Mouse (Mus musculus) adrenal gland, postnatal 4 days (tissue): Measurements from ENCODE around the gene Rab25. TPM values are rescaled to one million over a fixed set of nuclear protein-coding genes. Genes with fewer than 3 reads are reported as not detected.
A peak's percentile ranks its signal among the peaks of the same experiment; 100 is the strongest.

Experiments used
- DNase-seq, 2 experiments: peaks; one replicate each; pipeline ENCODE4 v3.0.0; 2021 to 2022; ENCODE audit warnings: low spot score in 2 of 2, mixed read lengths in 2 of 2
- total RNA-seq, 2 experiments: library from RNA; stranded (reverse); gene quantifications; 2 replicates each; pipeline ENCODE4 v1.2.3; 2021

Rab25 gene
- total RNA-seq, 2 experiments from 2014 or later, result 0.54 to 3.9 TPM

DNA sequence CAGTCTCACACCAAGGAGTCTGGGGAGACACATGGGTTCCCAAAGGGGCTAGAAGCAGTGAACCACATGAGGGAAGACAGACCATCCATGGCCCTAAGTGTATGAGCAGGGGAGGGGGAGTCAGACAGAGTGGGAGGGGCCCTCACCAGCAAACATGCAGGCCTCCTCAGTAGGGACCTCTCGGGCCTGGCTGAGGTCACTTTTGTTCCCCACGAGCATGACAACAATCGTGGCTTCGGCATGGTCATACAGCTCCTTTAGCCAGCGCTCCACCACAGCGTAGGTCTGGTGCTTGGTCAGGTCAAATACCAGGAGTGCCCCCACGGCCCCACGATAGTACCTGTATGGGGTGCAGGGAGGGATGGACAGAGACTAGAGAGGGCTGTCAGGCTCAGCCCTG, 4.9 kb downstream of the Rab25 start:
- DNase-seq, result no peak

DNA sequence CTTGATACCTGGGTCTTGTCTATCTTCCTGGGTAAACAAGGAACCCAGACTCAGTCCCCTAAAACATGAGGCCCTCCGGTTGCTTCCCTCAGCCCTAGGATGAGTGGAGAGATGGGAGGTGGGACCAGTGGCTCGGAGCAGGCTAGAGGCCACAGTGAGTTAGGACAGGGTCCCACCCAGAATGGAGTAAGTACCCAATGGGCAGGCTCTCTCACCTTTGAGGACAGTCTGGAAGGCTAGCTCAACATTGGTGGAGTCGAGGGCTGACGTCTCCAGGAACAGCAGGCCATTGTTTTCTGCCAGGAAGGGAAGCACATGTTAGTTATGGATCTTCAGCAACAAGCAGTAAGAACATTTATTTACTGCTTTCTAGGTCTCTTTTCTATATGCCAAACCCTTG, 5.6 kb downstream of the Rab25 start:
- no peak for DNase-seq

DNA sequence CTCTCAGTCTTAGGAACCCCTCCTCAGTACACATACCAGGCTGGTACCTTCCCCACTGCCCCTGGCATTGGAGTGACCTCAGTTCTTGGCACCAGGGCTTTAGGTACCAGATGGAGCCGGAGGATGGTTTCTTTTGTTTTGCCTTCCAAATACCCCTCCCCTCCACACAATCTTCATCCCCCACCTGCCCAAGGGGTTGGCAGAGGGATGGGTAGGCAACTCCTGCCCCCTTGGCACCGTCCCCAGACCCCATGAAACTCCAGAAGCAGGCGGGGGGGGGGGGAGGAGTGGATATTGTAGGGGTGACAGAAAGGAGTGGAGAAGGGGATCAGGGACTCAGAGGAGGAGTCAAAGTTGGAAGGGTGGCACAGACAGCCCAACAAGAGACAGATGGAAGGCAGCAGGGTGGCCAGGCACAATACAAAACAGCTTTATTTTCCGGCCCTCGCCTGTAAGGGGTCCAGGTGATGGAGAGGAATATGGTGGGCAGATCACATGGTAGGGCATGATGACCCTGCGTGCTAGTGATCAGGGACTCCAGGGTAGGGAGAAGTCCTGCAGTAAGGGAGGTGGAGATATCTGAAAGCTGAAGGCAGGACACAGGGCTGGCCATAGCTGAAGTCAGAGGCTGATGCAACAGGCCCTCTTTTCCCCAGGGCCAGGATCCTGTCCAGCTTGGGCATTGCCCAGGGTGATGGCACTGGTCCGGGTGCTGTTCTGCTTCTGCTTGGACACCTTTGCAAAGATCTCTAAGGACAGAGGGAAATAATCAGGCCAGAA, 6.3 kb downstream of the Rab25 start:
- no peak for DNase-seq

DNA sequence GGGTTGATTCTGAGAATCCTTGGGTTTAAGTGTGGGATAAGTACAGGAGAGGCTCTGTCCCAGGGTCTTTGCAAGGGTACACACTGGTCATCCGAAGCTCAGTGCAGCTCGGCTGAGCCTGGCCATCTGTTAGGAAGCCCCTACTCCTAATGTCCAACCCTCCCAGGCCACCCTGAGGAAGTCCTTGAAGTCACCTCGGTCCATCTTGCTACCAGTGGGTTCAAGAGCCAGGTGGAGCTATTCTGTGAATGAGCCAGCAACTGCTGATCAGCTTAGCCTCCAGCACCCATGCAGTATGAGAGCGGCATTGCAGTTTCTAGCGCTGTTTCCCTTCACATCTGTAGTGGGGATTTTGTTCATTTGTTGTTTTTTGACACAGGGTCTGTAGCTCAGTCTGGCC, 8.0 kb downstream of the Rab25 start:
- no peak for DNase-seq

DNA sequence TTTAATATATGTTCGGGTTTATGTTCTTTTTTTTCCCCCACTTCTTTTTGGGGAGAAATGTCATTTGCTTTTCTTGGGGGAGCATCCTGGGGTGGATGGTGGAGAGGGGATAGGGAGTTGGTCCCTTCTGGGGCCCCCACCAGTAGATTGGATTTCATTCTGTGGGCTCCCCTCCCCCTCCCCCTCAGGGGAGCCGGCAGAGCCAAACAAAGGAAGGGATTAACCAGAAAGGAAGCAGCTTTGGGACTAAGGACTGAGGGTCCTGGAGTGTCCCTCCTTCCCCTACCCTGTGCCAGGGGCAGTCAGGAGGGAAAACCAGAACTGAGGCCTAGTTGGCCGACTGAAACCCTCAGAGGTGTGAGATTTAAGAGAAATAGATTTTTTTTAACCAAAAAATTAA, 8.7 kb downstream of the Rab25 start:
- DNase-seq, result no peak

DNA sequence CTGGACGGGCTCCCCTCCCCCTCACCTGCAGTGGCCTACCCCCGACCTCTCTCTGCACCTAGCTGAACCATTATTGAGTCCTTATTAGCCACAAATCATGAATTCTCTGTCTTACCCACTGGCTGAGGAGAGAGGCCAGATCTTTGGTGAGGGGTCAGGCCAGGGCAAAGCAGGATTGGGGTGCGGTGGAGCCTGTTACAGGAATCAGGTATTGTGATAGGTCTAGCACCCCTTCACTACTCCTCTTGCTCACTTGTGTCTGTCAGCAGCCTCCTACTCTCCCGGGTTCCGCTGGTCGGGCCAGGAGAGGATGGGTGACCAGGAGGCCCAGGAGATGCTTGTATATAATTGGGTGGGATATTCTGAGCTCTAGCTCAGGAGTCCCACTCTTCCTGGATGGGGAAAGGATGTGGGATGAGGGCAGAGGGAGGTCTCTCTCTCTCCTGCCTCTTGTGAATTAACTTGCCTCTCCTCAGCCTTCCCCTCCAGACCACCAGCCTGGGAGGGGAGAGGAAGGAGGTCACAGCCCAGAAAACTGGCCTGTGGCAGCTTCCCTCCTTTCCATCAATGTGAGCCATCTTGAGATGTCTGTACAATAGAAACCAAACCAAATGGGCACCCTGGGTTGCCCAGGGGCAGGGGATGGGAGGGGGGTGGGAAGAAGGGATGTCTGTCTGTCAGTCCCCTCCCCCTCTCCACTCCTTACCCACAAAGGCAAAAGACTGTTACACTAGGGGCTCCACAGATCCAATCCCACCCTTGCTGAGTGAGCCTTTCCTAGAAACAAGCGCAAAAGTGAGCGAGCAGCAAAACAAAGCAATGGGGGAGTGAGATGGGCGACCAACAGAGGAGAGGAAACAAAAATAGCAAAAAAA, 9.6 kb downstream of the Rab25 start:
- DNase-seq, result no peak

DNA sequence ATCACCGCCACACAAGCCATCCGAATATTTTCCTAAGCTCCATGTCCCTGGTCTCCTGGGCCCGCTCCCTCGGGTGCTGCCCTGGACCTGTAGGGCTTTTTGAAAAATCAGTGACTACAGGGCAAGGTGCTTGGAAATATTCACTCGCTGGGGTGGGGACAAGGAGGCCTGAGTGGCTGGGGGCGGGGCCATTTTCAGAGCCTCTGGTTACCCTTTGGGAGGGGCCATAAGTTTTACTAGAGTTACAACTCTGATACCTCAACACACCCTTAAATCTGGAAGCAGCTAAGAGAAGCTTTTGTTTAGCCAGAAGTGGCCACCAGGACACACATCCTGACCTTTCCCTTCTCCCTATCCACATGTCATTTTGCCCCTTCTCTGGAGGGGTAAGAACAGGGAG, 11.0 kb downstream of the Rab25 start:
- no peak for DNase-seq

DNA sequence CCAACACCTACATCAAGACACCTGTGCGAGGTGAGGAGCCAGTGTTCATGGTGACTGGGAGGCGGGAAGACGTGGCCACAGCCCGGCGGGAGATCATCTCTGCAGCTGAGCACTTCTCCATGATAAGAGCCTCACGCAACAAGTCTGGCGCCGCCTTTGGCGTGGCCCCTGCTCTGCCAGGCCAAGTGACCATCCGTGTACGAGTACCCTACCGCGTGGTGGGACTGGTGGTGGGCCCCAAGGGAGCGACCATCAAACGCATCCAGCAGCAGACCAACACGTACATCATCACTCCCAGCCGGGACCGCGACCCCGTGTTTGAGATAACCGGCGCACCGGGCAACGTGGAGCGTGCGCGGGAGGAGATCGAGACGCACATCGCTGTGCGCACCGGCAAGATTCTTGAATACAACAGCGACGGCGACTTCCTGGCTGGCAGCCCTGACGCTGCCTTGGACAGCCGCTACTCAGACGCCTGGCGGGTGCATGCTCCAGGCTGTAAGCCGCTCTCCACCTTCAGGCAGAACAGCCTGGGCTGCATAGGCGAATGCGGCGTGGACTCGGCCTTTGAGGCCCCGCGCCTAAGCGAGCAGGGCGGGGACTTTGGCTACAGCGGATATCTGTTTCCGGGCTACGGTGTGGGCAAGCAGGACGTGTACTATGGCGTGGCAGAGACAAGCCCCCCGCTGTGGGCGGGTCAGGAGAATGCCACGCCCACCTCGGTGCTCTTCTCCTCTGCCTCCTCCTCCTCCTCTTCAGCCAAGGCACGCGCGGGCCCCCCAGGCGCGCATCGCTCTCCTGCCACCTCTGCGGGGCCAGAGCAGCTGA, 11.8 kb downstream of the Rab25 start:
- DNase-seq, result peak in 1 of 2 experiments; percentile 53

DNA sequence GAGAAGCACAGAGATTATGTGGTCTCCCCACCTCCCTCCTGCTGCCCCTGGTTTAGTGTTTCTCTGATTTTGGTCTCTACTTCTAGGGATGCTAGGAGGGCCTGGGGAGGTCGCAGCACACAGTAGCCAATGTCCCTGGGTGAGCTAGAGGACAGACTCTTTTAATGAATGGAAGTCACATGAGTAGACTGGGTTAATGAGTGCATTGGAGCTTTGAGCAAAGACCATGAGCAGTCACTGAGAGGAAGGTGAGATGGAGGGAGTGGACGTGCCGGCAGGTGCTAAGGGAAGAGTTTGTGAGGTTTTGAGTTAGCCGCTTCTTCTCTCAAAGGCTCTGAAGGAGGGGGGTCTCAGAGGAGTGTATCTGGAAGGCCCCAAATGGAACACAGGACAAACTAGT, 12.6 kb downstream of the Rab25 start:
- no peak for DNase-seq

DNA sequence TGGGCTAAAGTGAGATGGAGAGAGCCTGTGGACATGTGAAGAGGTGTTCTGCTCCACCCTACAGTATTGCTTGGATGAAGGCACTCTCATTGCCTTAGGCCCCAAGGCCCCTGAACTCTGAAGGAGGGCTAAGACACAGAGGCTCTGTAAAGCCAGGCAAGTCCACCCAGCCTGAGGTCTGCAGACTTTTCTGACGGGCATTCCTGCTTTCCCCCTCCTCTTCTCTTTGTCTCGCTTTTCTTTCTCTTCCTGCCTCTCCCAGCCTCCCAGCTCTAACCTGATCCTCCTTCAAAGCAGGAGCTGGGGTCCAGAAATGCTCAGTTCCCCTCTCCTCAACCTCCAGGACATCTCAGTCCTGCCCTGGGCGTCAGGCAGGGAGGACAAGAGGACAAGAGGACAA, 13.1 kb downstream of the Rab25 start:
- no peak for DNase-seq

DNA sequence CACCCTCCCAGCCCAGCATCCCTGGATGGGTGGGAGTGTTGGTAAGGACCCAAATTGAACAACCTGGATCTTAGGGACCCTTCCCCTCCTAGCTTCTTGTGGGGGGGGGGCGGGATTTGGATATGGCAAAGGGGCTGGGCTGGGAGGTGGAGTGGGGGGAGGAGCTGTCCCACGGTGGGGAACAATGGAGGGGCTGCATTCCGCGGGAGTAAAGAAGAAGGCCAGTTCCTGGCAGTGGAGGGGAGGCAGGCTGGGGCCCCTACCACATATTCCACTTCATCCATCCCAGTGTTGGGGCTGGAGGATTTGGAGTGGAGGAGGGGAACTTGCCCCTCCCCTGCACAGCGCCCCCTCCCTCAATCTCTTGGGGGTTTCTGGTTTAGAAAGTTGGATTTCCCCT, 14.4 kb downstream of the Rab25 start:
- DNase-seq, result no peak

DNA sequence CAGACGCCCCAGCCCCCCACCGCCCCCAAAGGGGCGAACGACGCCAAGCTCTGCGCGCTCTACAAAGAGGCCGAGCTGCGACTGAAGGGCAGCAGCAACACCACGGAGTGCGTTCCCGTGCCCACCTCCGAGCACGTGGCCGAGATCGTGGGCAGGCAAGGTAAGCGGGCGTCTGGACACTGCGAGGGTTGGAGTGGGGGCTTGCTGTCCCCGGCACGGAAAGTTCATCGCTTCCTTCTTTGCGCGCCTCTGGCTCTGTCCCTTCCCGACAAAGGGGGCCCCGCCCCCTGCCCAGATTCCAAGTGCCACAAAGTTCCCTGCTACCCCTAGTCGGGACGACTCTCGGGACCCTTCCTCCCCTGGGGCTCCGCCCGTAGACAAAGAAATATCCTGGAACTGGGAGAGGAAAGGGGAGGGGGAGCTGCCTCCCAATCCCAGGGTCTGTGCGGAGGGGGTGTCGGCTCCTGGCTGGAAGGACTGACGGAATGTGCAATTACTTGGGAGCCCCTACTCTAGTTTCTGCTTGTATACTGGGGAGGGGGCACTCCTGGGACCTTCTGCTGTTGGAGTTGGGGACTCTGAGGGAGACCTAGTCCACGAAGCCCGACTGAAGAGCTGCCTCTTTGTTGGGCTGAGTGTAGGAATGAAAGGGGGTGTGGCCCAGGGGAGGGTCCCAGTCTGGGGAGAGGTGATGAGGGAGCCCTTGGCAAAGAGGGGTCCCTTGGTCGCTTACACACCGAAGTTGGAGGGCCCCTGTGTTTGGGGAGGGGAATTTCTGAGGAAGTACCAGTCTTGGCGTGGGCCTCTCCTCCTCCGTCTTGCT, 15.2 kb downstream of the Rab25 start:
- no peak for DNase-seq

DNA sequence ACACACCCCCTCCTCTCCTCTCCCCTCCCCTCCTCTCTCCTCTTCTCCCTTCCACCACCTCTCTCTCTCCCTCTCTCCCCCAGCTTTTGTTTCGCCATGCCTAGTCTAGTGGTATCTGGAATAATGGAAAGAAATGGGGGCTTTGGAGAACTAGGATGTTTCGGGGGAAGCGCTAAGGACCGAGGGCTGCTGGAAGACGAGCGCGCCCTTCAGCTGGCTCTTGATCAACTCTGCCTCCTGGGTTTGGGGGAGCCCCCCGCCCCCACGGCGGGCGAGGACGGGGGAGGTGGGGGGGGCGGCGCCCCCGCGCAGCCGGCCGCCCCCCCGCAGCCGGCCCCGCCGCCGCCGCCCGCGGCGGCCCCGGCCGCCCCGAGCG, 15.8 kb downstream of the Rab25 start, which contains the start of gene Mex3a:
Gene Mex3a (plus strand): TSS at position 97 of the 376 bp plus-strand sequence.
- no peak for DNase-seq

DNA sequence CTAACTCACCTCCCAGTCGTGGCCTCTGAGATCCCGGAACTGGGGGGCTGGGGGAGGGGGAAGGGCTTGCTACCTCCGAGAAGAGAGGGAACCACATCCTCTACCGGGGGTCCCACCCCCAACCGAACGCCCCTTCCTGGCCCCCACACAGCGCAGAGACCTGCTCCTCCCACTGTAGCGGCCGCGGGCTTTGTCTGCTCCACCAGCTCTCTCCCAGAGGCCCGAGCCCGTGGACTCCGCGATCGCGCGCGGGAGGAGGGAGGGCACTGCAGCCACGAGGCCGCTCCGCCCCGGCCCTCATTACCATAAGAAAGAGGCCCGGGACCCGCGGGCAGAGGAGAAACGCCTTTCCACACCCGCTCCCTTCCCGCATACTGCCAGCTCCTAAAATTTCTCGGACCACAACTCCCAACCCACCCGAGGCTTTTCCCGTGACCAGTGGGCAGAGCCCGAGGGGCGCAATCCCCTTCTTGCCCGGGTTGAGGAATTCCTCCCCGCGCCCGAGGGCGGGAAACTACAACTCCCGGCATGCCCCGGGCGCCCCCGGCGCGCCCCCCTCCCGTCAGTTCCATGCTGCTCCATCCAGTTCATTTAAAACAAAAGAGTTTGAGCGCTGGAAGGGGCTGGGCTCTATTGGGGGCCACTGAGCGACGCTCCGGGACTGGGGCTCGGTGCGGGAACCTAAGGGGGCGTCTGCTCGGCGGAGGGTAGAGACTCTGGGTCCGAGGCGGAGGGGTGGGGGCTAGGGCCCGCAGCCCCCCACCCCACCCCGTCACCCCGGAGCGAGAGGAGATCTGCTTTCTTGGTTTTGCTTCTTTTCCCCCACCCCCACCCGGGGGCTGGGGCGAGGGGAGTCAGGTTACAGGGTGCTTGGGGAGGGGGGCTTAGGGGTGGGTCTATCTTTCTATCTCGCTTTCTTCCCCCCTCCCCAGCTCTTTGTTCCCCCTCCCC, 16.5 kb downstream of the Rab25 start:
- peak; percentile 73 to 81 for DNase-seq

DNA sequence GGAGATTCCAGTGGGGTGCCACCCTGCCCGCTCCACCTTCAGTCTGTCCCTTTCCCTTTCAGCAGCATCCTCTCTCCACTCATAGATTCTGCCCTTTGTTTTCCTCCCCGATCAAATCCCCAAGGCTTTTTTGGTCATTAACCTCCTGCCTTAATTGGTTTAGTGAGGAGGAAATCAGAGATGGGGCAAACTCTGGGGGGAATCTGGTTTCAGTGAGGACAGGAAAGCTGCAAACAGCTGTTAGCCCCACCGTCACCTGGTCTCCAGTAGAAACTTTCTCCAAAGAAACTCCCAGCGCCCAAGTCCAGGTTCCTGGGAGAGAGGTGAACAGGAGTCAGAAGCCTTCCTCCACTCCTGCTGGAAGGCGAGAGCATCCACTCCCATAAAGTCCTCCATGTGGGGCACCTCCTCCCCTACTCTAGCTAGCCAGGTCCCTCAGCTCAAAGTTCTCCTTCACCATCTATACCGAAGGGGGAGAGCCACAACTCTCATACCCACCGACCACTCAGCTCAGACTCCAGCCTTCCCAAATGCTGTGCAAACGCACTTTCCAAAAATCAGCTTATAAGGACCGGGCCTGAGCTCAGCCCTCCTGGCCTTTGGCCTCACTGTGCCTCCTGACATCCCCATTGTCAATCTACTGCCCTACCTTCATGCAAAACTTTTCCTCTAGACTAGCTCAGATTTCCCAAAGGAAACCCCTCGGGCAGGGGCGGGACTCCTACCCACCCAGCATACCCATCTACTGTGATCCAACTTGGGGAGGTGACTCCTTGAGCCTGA, 17.8 kb downstream of the Rab25 start:
- DNase-seq, result no peak

DNA sequence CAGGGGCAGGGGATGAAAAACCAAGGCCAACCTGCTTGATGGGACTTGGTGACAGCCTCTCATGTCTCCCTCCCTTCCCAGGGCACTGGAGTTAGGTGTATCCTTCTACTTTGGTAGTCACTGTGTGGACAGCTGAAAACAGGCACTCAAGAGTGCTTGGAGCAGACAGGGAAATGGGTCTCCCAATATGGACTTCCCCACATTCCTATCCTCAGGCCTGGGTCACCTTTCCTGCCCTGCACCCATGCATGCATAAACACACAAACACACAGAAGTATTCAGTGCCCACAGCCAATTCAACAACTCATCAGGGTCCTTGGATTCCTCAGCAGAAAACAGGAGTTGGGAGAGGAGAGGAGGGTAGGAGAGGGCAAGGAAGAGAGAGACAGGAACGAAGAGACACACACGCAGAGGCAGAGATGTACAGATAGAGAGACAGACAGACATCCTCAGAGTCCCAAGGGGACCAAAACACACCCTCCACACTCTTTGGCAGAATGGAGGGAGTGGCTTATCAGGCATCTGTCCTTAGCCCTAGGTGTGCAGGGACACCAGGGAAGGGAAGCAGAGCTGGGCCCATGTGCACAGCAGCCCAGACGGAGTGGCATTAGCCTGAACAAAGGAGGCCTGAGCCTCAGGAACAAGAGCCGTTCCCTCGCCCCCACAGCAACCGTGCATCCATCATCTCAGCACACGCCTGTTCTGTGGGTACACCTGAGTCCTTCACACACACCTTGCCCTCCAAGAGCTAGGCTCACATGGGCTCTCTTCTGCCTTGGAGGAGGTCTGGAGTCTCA, 18.7 kb downstream of the Rab25 start:
- DNase-seq, result no peak

DNA sequence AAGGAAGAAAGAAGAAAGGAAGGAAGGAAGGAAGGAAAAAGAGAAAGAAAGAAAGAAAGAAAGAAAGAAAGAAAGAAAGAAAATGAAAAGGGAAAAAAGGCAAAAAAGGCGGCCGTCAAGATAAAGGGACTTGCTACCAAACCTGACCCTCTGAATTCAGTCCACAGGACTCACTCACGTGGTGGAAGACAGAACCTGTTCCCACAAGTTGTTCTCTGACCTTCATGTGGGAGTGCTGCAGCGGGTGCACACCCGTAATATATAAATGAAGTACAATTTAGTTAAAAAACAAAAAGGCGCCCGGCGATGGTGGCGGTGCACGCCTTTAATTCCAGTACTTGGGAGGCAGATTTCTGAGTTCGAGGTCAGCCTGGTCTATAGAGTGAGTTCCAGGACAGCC, 19.5 kb downstream of the Rab25 start:
- DNase-seq, result no peak

DNA sequence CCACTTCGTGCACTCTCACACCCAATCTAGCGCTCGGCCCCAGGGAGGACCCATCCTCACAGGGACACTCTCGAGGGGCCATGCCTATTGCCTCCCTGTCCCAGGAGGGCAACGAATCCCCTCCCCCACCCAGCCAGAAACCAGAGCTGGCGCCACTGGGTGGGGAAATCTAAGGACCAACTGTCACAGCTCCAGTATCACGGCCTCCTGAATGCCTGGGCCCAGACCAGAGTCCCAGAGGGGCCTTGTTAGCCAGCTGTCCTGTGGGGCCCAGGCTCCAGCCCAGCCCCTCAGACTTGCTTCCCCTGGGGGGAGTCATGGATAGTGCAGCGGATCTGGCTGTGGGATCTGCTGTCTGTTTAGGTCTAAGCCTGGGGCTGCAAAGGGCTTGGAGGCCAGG, 20.5 kb downstream of the Rab25 start:
- no peak for DNase-seq
